Mouse (Mus musculus) cerebellum, postnatal 10 days (tissue): ENCODE measurements around the gene Erv3.
"Not testable (repeated sequence)": the region's sequence is repeated elsewhere in the genome, so short reads cannot be mapped to it uniquely, and the experiment has no call there.

ENCODE experiments used
- DNase-seq, 2 experiments: peaks; one replicate each; pipeline ENCODE4 v3.0.0; 2021; ENCODE audit warnings: mixed read lengths in 2 of 2

Erv3 gene

DNA sequence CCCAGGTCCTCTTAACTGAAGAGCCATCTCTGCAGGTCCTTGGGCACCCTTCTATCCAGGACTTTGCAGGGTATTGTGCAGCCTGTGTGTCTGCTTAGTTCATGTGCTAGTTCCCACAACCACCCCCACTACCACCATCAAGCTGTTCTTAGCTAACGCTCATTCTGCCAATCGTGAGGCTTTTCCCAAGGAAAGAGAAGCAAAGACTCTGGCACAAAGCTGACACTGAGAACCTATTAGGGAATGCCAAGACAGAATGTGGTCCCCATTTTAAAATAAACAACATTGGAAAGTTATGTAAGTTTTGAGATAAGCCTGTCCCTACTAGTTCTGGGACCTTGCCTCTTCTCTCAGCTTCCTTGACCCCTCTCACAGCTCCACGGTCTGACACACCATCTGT lies 3.9 kb upstream of the Erv3 start:
- DNase-seq = peak in 1 of 2 experiments; percentile 7

- no peak for DNase-seq
Observed at GRCm38 (mm10) chr2:131862617-131863275, 3.2 kb upstream of the Erv3 start.

DNA sequence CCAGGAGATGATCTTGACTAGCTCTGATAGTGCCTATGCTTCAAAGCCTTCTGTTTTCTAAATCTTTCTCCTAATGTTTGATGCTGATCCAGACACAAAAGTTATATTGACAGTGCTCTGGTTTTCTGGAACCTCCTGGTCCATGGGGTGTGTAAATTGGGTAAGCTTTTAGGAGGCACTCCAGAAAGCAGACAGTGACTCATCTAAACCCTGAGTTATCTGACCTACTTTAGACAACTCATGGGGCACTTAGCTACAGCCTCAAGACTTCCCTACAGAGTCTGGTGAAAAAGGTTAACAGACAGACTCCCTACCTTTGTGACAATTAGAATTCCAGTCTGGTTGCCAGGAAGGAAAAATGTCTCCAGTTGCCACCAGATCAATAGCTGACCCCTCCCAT lies 1.7 kb downstream of the Erv3 start:
- no peak for DNase-seq

DNA sequence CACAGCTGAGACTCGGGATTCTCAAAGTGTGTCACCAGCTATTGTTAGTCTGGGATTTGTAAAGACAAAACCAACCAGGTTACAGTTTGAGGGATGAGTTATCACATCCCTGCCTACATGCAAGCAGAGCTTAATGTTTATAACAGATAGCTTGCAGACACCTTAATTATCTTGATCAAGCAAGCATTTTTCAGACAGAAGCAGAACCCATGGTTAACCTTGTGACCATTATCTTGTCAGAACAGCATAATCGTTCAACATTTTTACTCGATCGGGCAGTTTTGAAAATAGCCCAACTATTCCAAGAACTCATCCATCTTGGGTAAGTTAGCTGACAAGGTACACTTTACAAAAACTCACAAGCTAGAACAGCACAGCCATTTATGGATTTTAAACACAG lies 5.8 kb downstream of the Erv3 start:
- DNase-seq = no peak

GRCm38 (mm10) chr2:131851333-131852092 lies 8.0 kb downstream of the Erv3 start:
- DNase-seq = no peak

GRCm38 (mm10) chr2:131850047-131850446 lies 9.5 kb downstream of the Erv3 start:
- no peak for DNase-seq

DNA sequence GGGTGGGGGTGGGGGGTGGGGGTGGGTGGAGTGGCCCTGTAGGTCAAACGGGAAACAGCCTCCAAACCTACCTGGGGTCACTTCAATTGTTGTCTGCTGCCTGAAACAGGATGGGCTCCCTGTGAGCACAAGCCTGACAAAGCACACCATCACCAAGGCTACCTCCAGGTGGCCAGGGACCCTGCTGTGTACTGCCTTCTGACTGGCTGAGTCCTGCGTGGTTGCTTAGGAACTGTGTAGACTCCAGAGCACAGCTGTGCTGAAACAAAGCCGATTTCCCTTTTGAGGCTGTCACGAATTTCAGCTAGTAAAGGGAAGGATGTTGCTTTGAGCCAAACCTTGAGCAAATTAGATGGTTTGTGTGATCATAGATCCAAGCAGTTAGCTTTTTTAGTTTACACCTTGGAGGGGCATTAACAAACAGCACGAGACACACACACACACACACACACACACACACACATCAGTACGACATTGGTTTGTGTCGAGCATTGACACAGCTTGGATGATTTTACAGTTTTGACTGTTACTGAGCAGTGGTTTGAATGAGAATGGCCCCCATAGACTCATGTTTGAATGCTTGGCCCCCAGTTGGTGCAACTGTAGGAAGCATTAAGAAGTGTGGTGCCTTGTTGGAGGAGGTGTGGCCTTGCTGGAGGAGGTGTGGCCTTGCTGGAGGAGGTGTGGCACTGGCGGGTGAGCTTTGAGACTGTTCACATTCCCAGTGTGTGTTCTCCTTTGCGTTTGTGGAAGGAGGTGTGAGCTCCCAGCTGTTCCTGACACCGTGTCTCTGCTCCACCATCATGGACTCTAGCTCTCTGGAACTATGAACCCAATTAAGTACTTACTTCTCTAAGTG lies 11.8 kb downstream of the Erv3 start:
- peak; percentile 70 to 73 for DNase-seq

DNA sequence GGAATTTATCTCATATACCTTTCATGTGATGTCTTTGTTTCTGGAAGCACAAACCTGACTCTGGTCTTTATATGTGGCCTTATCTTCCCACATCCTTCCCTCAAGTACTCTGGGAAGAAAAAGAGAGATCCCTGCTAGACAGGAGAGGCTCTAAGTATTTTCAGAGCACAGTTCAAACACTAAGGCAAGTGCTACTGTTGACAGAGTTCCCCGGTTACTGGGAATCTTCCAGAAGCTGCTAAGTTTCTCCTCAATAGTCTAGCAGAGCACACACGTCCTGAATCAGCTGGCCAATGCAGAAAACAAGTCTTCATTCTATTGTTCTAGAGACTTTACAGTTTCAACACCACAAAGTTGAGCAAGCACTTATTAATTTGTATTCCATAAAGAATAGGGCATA lies 12.7 kb downstream of the Erv3 start:
- no peak for DNase-seq

DNA sequence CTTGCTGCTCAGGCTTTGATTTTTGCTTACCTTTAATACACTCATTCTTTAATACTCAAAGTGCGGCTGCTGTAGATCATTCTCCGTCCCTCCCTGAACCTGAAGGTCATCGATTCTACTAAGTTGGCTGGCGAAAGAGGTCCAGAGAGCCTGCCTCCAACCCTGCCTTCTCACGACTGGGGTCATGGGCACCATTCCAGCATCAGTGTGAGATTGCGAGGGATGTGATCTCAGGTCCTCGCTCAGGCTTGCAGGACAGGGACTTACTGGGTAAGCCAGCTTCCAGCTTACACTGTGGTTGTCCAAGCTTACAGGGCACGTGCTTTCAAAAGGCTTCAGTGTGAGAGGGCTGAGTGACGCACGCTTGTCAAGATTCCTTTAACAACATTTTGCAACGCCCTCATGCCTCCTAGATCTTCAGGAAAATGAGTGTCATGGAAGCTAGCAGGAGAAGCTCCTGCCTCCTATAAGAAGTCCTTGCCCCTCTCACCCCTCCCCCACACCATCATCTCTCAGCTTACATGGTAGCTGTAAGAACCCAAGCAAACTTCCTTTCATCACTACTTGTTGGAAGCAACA lies 13.3 kb downstream of the Erv3 start:
- DNase-seq = peak; percentile 19 to 31

DNA sequence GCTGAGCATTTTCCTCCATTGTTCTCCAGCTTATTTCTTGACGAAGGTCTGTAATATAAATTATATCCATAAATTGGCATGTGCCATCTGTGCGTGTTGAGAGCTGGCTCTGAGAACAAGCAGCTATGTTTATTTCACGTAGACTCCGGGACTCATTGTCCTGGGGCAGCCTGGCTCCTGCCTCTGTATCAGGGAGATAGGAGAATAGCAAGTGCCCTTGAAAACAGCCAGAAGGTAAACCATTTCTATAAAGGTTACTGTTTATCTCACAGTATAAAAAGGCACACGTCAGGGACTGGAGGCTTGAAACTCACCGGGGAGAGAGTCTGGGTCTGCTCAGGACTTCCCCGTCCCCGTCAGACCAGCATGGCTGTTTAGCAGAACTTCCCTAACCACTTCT lies 13.9 kb downstream of the Erv3 start:
- no peak for DNase-seq

DNA sequence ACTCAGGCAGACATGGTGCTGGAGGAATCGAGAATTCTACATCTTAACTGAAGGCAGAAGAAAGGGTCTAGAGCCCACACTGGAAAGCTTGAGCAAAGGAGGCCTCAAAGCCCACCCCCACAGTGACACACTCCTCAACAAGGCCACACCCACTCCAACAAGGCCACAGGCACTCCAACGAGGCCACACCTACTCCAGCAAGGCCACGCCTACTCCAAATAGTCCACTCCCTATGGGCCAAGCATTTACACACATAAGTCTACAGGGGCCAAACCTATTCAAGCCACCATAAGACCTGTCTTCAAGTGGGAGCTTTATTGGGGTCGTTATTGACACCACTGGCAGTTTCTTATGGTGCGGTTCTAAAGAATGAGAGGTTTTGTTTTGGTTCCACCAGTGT lies 17.0 kb downstream of the Erv3 start:
- no peak for DNase-seq

DNA sequence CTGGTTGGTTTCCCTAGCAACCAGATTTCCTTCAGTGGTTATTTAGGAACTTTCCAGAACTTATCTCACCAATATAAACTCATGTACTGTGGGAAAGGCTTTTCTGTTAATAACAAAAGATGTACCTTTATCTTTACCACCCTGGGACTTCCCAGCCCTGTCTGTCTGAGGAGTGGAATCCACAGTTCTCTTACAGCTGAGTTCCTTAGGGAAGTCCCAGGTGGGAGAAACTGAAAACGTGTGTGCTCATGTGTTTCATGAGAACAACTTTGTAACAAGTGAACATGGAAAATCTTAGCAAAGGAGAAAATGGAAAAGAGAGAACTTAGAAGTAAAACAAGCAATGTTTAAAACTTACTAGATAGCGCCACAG lies 18.2 kb downstream of the Erv3 start:
- DNase-seq = no peak

GRCm38 (mm10) chr2:131840611-131841320 lies 18.8 kb downstream of the Erv3 start:
- no peak for DNase-seq

GRCm38 (mm10) chr2:131834296-131834695 lies 25.3 kb downstream of the Erv3 start:
- DNase-seq = no peak

GRCm38 (mm10) chr2:131831861-131832260 lies 27.7 kb downstream of the Erv3 start:
- DNase-seq = no peak

DNA sequence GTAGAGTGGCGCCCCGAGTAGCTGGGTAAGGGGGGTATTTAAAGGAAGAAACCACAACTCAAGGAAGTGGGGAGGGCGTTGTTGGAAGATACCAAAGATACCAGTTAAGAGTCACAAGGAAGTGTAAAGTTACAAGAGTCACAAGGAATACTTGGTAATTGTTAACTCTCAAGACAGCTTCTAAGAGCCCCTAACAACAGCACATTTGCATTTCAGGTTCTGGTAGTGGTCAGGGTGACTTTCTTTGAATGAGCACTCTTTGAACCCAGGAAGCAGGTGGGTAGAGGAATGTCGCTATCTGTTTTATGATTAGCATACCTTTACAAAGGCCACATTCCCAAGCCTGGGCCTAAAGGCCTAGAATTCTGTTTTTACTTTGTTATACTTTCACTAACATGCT lies 28.6 kb downstream of the Erv3 start:
- not testable (repeated sequence) for DNase-seq

GRCm38 (mm10) chr2:131827999-131828975 lies 31.3 kb downstream of the Erv3 start:
- DNase-seq = peak; percentile 81 to 91

GRCm38 (mm10) chr2:131827026-131827687 lies 32.4 kb downstream of the Erv3 start:
- peak in 1 of 2 experiments; percentile 9 for DNase-seq

DNA sequence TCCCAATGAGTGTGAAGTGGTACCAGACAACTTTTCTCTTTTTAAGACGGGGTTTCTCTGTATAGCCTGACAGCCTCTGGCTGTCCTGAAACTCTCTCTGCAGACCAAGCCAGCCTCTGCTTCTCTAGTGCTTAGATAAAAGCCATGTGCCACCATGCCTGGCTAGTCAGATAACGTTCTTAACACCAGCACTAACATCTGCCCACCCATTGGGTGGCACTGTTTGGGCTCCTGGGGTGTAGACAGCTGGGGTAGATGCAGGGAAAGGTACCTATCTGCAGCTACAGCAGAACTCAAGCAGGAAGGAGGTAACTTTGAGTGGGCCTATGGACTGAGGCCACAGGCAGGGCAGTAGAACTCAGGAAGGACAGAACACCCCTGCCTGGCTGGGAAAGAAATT lies 34.0 kb downstream of the Erv3 start:
- no peak for DNase-seq

DNA sequence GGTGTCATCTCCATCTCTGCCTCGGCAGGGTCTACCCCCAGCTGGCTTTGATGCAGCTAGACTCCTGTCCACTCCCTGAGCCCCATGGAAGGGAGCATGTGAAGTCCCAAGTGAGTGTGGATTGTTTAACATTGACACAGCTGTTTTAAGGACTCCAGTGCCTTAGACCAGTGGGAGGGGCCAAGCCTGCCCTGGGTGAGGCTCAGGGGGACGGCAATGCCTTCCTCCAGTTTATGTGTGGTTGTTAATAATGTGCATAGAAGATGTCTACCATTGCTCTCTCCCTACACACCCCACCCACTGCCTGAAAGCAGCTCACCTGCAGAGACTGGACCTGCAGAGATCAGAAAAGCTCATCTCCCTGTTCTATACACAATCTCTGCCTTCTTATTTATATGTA lies 35.6 kb downstream of the Erv3 start:
- no peak for DNase-seq

- DNase-seq = no peak
Observed at GRCm38 (mm10) chr2:131822492-131822891, 37.1 kb downstream of the Erv3 start.
